Mouse (Mus musculus): Measurements from ENCODE around the gene Prkce.

The Prkce gene

DNA sequence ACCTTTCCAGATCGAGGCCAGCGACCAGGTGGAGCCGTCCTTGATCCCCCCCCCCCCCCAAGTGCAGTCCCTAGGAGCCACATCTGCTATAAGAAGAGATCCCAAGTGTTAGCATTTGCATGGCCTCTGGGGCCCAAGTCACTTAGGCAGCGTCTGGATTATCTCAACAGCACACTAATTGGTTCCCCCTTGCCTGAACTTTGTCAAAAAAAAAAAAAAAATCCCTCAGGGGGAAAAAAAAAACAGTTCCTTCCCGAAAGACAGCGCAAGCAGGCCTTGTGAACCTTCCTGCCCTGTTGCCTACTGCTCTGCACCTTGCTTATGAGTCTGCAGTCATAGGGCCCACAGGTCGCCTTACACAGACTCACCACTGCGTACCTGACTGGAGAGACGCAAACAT lies 7.9 kb downstream of the Prkce start:
- no peak for DNase-seq (ENCODE audit: low read depth in 2 of 2, low spot score in 2 of 2)

DNA sequence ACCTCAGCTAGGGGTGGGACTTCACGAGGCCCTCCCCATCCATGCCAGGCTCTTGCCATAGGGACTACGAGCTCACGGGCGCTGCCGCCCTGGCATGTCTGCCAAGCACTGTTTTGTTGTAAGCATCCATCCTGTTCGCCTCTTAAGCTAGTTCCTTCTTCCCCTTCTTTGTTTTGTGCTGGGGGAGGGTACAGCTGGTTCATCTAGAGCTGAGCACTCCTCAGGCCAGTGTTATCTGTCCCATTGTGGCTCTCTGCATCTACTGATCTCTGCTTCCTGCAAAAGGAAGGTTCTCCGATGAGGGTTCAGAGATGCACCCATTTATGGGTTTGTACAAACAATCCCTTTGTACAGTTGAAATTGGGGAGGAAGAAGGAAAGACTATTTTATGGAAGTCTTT lies 9.1 kb downstream of the Prkce start:
- DNase-seq (ENCODE audit: low read depth in 2 of 2, low spot score in 2 of 2): no peak

DNA sequence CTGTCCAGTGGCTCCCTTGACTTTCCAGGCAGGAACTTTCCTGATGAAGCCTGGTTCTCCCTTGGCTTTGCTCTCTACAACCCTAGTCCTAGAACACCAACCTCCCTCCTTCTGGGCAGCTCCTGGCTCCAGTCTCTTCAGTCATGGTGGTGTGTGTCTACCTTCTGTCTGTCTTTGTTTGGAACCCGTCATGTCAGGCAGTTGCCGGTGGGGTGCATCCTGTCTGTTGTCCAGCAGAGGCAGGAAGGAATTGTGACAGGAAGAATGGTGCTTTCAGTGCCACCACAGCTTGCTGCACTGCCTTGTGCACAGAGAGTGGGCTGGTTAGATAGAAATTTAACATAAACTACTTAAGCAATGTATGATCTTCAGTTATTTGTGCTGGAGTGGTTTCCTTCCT lies 16.2 kb downstream of the Prkce start:
- DNase-seq (ENCODE audit: low read depth in 2 of 2, low spot score in 2 of 2): no peak

DNA sequence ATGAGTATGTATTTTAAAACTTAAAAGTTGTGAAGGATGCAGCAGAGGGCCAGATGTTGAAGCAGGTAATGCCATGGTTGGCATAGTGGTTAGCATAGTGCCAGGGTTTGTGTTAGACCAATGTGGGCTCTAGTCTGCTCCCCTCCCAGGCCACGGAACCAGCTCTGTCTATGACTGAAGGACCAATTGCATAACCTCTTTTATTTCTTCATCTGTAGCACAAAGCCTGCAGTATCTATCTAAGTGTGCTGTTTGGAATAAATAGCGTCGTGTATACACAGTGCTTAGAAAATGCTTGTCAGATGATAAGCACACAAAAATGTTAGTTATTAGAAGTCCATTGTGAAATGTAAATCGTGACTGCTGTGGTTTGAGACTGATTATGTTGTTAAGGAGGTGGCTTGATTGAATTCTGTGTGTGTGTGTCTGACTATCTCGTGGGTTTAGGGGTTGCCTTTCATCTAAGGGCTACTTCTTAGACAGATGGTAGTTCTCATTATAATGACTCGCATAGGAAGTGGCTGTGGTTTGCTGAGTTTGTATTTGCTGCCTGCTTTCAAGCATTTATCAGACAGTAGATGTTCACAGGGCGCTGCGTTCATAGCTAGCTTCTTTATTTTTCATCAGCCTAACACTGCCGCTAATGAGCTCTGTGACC lies 17.1 kb downstream of the Prkce start:
- DNase-seq (ENCODE audit: low read depth in 2 of 2, low spot score in 2 of 2): no peak

DNA sequence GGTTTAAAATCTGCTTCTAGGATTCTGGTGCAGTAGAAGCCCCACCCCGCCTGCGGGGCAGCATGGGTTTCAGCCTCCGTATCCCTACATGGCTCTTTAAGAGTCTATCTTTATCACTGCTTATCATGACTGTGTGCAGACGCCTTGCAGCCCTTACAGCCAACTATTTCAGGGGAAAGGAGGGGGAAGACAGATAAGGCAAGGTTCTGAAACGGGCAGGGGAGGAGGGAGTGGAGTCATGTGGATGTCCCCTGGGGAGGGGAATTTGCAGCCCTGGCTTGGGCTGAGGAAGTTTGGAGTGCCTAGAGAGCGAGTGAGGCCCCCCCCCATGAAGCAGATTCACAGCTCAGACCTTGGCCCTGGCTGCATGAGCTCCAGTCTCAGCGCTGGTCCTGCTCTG lies 18.0 kb downstream of the Prkce start:
- DNase-seq (ENCODE audit: low read depth in 2 of 2, low spot score in 2 of 2): no peak

DNA sequence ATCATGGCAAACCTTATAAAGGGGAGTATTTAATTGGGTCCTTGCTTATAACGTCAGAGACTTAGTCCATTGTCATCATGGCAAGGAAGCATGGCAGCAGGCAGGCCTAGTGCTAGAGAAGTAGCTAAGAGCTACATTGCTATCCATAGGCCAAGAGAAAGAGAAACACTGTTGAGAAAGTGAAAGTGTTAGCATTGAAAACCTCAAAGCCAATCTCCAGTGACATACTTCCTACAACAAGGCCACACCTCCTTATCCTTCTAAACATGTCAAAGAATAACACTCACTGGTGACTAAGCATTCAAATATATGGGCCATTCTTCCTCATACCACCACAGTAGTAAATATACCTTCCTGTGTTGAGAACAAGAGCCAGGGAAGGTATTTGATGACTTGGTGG lies 20.2 kb downstream of the Prkce start:
- no peak for DNase-seq (ENCODE audit: low read depth in 2 of 2, low spot score in 2 of 2)

DNA sequence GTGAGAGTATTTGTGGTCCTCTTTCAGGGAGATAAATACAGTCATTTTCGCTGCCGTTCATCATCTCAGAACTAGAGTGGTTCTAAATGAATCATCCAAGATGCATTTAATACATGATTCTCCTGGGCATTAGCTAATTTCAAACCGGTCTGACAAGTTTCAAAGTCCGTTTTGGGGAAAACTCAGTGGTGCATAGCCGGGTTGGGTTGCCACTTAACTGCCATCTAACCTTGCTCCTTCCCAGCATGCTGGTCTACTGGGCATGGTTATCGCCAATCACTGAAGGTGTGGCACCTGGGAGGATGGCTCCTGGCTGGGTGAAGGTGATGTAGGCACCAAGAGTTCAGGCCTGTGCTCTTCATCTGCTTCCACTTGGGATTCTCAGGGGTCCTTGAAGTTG lies 26.4 kb downstream of the Prkce start:
- DNase-seq (ENCODE audit: low read depth in 2 of 2, low spot score in 2 of 2): no peak

DNA sequence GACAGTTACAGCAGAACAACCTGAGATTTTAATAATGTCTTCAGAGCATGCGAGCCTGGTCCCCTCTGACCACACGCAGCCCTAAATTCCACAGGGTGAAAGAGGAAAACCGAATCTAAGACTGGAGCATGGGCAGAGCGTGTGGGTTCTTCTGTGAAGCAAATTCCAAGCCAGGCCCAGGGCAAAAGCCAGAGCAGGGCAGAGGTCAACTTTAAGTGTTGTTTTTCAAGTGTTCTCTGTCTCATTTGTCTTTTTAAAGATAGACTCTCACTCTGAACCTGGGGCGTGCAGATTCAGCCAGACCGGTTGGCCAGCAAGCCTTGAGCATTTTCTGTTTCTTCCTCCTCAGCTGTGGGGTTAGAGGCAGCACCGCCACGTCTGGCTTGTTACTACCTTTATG lies 27.3 kb downstream of the Prkce start:
- no peak for DNase-seq (ENCODE audit: low read depth in 2 of 2, low spot score in 2 of 2)

DNA sequence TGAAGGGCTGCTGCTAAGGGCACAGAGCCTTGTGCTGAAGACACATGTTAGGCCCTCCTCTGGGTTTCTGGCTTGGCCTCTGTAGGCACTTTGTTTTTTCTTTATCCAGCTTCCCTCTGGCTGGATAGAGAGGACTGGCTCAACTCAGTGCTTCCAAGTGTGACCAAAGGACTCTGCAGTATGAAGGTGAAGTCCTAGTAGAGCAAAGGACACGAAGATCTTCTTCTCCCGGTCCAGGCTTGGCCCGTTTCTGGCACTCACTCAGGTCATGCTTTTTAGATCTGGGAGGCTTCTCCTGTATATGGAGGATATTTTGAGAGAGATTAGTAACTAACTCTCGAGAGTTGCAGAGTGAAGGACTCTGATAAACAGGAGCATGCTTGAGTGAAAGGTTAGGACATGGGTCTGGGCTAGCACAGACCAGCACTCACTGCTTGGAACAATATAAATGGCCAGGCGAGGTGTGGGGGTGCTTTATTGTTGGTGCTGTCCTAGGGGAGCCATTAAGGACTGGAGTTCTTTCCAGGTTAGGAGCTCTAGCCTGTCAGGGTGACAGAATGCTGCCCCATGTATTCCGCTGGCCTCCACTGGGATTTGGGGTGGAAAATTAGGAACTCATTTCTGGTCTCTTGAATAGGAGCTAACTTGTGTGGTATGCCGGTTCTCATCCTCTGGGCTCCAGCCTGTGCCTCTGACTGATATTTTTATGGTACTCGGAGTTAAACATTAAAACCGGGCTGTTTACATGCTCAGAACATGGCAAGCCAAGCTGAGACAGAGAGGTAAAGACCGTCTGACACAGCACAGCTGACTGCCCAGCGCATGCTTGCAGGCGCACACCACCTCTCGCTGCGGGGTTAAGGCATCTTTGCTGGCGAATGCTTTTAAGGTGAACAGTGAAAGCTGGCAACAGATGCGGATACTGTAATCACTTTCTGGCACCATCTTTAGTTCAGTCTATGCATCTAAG lies 31.2 kb downstream of the Prkce start:
- DNase-seq (ENCODE audit: low read depth in 2 of 2, low spot score in 2 of 2): no peak

DNA sequence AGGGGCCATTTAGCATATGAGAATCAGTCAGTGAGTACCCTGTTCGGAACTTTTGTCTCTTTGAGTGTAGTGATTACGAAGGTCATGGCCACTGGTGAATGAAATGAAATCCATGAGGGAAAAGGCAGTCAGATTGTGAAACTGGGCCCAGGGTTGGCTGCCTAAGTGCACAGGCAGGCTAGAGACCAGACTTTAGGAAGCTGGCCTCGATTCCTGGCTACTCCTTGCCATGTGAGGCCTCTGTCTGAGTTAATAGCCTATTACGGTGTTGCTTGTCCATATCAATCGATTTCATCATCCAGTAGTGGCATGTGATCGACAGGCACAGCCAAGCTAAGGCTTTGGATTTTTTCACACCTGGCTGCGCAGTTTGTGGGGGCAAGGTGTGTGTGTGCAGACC lies 34.4 kb downstream of the Prkce start:
- no peak for DNase-seq (ENCODE audit: low read depth in 2 of 2, low spot score in 2 of 2)

DNA sequence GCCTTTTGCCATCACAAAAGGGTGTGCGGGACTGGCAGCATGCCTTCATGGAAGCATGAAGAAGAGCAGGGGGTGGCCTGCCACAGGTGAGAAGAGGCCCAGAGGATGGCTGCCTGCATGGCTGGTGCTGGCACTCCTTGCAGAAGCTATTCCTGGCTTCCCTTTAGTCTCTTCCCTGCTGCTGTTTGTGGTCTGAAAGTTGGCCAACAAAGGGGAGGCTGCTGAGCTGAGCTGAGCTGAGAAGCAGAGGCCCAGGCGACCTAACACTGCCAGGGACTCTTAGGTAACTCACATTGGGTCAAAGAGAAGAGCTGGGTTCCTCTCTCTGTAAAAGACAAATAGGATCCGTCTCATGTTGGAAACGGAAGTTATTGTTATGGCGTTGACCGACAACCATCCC lies 35.4 kb downstream of the Prkce start:
- DNase-seq (ENCODE audit: low read depth in 2 of 2, low spot score in 2 of 2): no peak

DNA sequence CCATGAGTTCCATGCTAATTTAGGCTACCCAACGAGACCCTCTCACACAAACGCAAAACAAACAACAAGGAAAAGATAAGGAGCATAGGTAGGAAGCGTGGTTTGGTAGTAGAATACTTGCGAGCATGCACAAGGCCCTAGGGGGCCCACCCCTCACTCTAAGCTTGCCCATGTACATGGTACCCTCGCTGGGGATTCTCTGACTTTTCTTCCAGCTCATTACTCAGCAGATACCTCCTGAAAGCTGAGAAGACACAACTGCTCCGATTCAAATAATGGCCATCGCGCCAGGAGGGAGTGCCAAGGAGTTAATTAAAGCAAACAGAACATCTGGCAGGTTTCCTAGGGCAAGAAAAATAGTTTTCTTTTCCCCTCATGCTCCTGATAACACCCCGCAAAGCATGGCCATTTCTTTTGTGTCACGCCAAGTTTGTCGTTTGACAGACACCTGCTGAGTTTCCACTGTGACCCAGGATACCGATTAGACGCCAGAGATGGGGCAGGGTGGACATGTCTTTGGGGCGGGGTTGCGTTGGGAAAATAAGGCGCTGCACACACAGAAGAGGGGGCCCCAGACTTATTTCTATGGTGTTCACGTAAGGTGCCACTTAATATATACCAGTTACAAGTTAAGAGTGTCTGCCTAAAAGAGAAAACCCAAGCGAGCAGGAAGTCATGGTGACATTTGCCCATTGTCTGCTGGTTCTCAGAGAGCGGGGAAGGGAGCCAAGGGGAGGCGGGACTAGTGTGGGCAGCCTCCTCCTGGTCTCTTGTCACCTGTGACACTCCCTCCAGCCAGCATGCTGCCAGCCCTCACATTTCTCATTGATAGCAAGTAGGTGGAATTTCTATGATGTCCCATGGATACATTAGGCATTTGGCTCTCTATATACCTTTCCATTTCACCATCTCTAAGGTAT lies 36.2 kb downstream of the Prkce start:
- no peak for DNase-seq (ENCODE audit: low read depth in 2 of 2, low spot score in 2 of 2)

DNA sequence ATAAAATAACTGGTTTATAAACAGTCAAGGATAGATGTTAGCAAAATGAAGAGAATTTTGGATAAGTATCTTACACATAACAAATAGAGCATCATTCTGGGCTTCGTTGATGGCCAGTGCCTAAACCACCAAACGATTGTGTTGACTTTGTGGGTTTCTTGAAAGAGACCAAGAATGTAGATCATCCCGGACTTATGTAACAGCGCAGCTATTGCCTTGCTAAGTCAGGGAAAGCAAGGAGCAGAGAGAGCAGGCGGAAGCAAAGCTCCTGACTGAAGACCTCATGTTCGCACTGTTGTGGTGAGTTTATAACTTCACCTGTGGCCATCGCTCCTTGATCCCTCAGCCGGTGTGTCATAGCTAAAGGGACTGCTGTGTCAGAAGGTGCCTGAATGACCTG lies 38.7 kb downstream of the Prkce start:
- DNase-seq (ENCODE audit: low read depth in 2 of 2, low spot score in 2 of 2): peak in 1 of 2 experiments; percentile 7

DNA sequence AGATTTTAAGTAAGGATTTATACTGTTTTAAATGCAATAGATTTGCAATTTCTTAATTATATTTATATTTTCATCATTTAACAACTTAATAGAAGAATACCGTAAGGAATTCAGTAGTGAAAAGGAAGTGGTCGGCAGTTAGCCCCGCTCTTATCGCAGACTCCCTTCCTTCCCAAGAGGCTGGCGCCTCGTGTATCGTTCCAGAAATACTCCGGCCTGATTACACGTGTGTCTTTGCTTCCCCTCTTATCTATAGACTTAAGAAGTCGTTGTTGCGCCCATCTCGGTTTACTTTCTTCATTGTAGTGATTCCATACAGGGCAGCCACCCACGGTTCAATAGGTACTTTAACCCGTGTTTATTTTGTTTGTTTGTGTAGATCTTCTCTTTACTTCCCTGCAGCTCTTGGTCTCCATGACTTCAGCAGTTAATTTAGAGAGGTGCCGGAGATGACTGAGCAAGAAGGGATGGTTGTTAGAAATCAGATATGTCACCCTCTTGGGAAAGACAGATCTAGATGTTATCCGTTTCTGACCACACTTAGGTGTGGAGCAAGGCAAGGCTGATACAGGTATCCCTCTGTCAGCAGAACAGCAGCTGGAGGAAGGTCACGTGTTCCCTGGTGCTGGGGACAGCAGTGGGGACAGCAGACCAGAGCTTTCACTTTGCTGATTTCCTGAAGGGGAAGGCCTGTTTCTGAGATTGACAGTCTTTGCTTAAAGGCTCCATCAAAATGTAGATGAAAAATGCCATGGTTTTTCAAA lies 40.7 kb downstream of the Prkce start:
- DNase-seq (ENCODE audit: low read depth in 2 of 2, low spot score in 2 of 2): no peak

DNA sequence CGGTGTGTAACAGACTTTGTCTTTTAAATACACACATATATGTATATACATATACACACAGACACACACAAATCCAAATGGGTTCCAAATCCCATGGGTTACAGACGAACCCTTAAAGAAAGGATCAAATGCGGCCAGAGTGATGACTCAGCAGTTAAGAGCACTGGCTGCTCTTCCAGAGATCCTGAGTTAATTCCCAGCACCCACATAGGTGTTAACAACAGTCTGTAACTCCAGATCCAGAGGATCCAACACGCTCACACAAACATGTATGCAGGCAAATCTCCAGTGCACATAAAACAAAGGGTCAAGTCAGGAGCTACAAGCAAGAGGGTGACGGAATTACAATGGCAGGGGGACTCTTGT lies 41.2 kb downstream of the Prkce start:
- DNase-seq (ENCODE audit: low read depth in 2 of 2, low spot score in 2 of 2): no peak

DNA sequence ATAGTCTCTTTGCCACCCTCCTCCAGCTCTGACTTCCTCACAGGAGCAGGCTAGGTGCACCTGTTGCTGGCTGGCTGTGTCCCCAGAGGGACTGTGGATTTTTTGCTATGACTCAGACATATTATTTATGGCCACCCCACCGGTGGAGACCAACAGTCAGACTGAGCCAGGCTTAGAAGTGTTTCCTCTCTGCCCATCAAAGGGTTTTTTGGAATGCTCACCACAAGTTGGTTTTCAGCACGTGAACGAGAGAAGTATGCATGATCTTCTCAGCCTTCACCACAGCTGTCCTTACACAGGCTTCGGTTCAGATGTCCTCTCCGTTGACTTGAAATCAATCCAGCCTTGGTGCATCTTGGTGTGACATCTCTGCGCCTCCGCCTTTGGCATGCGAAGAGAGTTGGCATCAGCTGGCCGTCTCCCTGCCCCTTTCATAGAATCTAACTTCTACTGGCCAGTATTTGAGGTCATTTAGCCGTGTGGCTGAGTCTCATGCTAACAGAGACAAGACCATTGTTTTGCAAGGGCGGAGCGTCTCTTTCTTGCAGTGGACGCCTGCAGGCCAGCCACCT lies 42.2 kb downstream of the Prkce start:
- DNase-seq (ENCODE audit: low read depth in 2 of 2, low spot score in 2 of 2): no peak

DNA sequence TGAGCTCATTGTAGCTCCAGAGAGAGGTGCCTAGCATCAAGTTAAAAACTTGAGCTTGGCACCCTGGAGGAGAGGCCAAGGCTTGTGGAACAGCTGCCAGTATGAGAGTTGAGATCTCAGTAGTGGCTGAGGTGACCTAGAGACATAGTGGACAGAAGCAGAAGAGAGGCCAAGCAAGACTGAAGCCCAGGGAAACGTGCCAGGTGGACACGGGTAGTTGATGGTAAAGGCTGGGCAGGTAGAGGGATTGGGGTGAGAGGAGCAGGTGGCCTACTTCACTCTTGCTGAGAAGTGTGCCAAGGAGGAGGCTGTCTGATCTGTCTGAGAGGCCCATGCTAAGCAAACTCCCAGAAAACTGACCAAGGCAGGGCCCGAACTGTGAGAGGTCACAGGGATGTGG lies 44.6 kb downstream of the Prkce start:
- no peak for DNase-seq (ENCODE audit: low read depth in 2 of 2, low spot score in 2 of 2)

DNA sequence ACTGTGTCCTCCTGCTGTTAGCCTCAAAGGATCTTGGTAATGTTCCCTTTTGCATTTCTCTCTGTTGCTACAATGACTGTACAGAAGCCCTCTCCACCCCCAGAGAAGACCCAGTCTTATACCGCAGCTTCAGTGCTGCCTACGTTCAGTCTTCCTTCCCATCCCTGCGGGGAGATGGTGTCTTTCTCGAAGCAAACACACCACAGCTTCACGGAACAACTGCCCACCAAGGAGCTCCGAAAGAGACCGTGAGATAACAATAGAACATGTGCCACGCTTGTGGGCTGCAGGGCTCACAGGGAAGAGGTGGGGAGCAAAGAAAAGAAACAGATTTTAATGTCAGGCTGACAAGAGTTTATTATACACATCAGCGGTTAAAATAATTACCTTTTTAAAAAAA lies 46.7 kb downstream of the Prkce start:
- DNase-seq (ENCODE audit: low read depth in 2 of 2, low spot score in 2 of 2): no peak

DNA sequence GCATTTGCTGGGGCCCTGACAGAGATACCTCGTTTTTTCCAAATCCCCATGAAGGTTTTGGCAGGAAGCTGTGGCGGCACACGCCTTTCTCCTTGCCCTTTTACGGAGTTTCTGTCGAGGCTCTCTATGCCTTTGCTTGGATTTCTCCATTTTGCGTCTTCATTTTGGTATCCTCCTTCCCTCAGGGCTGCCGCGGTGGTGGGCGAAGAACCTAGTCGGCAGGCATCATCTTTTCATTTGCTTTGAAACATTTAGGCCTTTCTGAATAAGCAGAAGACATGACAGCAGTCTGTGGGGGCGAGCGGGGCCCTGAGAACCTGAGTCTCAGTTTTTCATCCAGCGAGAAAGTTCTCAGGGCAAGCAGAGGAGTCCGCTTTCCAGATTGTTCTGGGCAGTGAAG lies 47.2 kb downstream of the Prkce start:
- no peak for DNase-seq (ENCODE audit: low read depth in 2 of 2, low spot score in 2 of 2)

DNA sequence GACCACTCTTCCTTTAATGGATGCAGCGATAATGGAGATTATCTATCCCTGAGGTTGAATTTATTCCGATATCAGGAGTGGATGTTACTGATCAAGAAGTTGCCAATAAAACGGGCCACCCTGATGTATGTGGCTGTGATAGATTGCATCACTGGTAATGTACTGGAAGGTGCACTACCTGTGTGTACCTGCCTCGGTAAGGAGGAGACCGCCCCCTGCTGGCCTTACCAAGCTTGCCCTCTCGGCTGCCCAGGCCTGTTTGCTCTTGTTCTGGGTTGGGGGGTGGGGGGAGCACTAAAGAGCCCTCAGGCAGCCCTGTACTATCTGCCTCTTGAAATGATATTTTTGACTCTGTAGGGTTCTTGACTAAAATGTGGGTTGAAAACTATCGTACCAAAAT lies 48.2 kb downstream of the Prkce start:
- peak; percentile 51 to 61 for DNase-seq (ENCODE audit: low read depth in 2 of 2, low spot score in 2 of 2)

DNA sequence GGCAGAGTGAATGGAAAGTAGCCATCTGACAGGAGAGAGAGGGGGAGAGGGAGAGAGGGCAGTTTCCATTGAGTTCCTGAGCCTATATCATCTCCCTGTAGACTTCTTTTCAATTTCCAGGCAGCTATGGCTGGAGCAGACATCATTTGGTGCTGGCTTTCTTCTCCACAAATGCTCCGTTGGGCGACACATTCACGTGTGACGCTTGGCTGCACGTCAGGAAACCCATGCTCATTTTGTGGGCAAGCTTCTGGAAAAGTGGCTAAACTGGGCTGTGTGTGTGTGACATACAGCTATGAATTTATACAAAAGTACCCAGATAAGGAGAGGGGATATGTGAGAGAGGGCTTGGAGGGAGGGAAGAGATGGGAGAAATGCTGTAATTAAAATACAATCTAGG lies 49.9 kb downstream of the Prkce start:
- no peak for DNase-seq (ENCODE audit: low read depth in 2 of 2, low spot score in 2 of 2)
